8 mouse cellular contexts compared by ENCODE assay signal in genomic region chr19:10333545-10334252, GRCm38 (mm10). TPM values are rescaled to one million over a fixed set of nuclear protein-coding genes. Genes with fewer than 3 reads are reported as not detected.
DNase-seq lines count a peak whose midpoint lies in the region; ATAC-seq and TF ChIP-seq lines count a peak whose summit lies in the region.
"Had no signal": no experiment of that assay in that cellular context is flagged by ENCODE, and none has a peak within 500 bp of the region (broad histone marks: within the 10 kb centered on the region; RNA-seq: fewer than 3 reads in every experiment).

No protein-coding gene starts in this region.

- no peaks in the 10 kb centered on the region for H3K36me3 ChIP-seq in hindbrain, embryonic 10.5 days

- WGBS in hindbrain, embryonic 10.5 days: 40% methylated on average over 9 of the region's 9 CpGs

- peak; percentile 96 for TF ChIP-seq CTCF in layer of hippocampus, adult 2 months (conservative IDR thresholded peaks at IDR 0.05)

- H3K27me3 ChIP-seq in hindbrain, embryonic 10.5 days (ENCODE audit: insufficient read depth, poor library complexity, severe bottlenecking): peaks cover 33% of the 10 kb centered on the region

- H3K4me1 ChIP-seq in hindbrain, embryonic 10.5 days (replicated peaks): peaks cover 17% of the 10 kb centered on the region
- H3K4me1 ChIP-seq: megakaryocyte, embryonic 14.5 days had no signal

- H3K9me3 ChIP-seq in hindbrain, embryonic 10.5 days: no peaks in the 10 kb centered on the region
- H3K9me3 ChIP-seq: megakaryocyte, embryonic 14.5 days had no signal

- 0 out of 2 replicates have a peak, but pooled peaks have one; percentile 51 for ATAC-seq in erythroid progenitor cell, adult 5-6 weeks (replicated peaks; ENCODE audit: low FRiP score, poor library complexity, severe bottlenecking)

- H3K4me3 ChIP-seq in hindbrain, embryonic 10.5 days: no peak overlapping the region
- H3K4me3 ChIP-seq in layer of hippocampus, adult 2 months: no peak overlapping the region
- H3K4me3 ChIP-seq: megakaryocyte, embryonic 14.5 days had no signal

- no peak overlapping the region for H3K27ac ChIP-seq in hindbrain, embryonic 10.5 days
- peak overlapping the region; percentile 66 for H3K27ac ChIP-seq in layer of hippocampus, adult 2 months

- peak; percentile 73 for DNase-seq in MN1 (ENCODE audit: low spot score)
- DNase-seq in c-Kit-negative CD71-positive TER-119-positive erythroid progenitor cells, embryonic 14.5 days (ENCODE audit: low read depth, low spot score): peak; percentile 30
- peak; percentile 72 for DNase-seq in hindbrain, embryonic 10.5 days (ENCODE audit: low spot score)
- peak; percentile 50 to 87 for DNase-seq in layer of hippocampus, adult 2 months (ENCODE audit: low spot score in 2 of 2)
- peak; percentile 76 for DNase-seq in lung, postnatal 14 days
- peak; percentile 65 for DNase-seq in retina, postnatal 7 days (ENCODE audit: low read depth, low spot score)

RNA-seq across cellular contexts. Expression of gene Dagla, which starts 29.0 kb away (rescaled TPM):
- total RNA-seq in erythroid progenitor cell, adult 5-6 weeks (2015; ENCODE audit: low replicate concordance): not detected in 2 replicates
- total RNA-seq in erythroid progenitor cell, adult 5-6 weeks (2017; ENCODE audit: low replicate concordance): not detected in 2 replicates
- polyA plus RNA-seq in hindbrain, embryonic 10.5 days (2016; fragmentation: Nextera tagmentation; extraction: Ambion mirVana): 2.1 and 3.4 TPM in 2 replicates
- 100 to 1,000 TPM; 130 to 131 TPM for total RNA-seq in layer of hippocampus, adult 2 months (2021)

RNA-seq across cellular contexts. Expression of gene Syt7, which starts 55.2 kb away (rescaled TPM):
- total RNA-seq in erythroid progenitor cell, adult 5-6 weeks (2015; ENCODE audit: low replicate concordance): not detected in 2 replicates
- total RNA-seq in erythroid progenitor cell, adult 5-6 weeks (2017; ENCODE audit: low replicate concordance): not detected in 2 replicates
- 0.98 and 1.5 TPM in 2 replicates for polyA plus RNA-seq in hindbrain, embryonic 10.5 days (2016; fragmentation: Nextera tagmentation; extraction: Ambion mirVana)
- 100 to 1,000 TPM; 315 to 321 TPM for total RNA-seq in layer of hippocampus, adult 2 months (2021)

Comparison
In these comparisons a context has a peak if more than half of its experiments do, and no peak if none do; other contexts are left out.
1. RNA of gene Dagla, which starts 29.0 kb away (total RNA-seq): 130 to 131 TPM in layer of hippocampus, adult 2 months; not detected in erythroid progenitor cell, adult 5-6 weeks; every median in the first group is over 100 times any median in the second.
2. RNA of gene Syt7, which starts 55.2 kb away (total RNA-seq): 315 to 321 TPM in layer of hippocampus, adult 2 months; not detected in erythroid progenitor cell, adult 5-6 weeks; every median in the first group is over 100 times any median in the second.
3. Peak in every context shown above with its lines, with median percentiles within 50 percentile points of each other: DNase-seq.